Mouse (Mus musculus) thymus, adult 2 months (tissue): ENCODE results near the gene Tmem18. TPM values are rescaled to one million over a fixed set of nuclear protein-coding genes. Genes with fewer than 3 reads are reported as not detected.

ENCODE experiments used
- DNase-seq: peaks from one replicate; pipeline ENCODE4 v3.0.0; 2021
- H3K27ac ChIP-seq: fragments of 200-500 bp; 2 replicates; pipeline ENCODE4 v1.5.1; 2012; ENCODE audit warnings: low read length, control low read depth; ENCODE audit not compliant: control insufficient read depth, insufficient read depth
- H3K27me3 ChIP-seq: fragments of 200-500 bp; 2 replicates; pipeline ENCODE4 v1.6.1; 2012; ENCODE audit warnings: mild to moderate bottlenecking, low read length, moderate library complexity, mixed read lengths; ENCODE audit not compliant: control insufficient read depth, insufficient read depth
- H3K36me3 ChIP-seq: fragments of 200-500 bp; 2 replicates; pipeline ENCODE4 v1.6.1; 2012; ENCODE audit warnings: mild to moderate bottlenecking, low read length, moderate library complexity; ENCODE audit not compliant: control insufficient read depth, insufficient read depth
- H3K4me1 ChIP-seq: fragments of 200-500 bp; replicated peaks from 2 replicates; pipeline ENCODE4 v1.6.1; 2012; ENCODE audit warnings: low read length; ENCODE audit not compliant: control insufficient read depth, insufficient read depth
- H3K4me3 ChIP-seq: fragments of 200-500 bp; 2 replicates; pipeline ENCODE4 v1.5.1; 2012; ENCODE audit warnings: mild to moderate bottlenecking, low read length, control low read depth, moderate library complexity; ENCODE audit not compliant: control insufficient read depth, insufficient read depth
- POLR2A ChIP-seq: fragments of 200-500 bp; IDR thresholded peaks from 2 replicates; pipeline ENCODE4 v1.6.1; 2012; ENCODE audit warnings: mild to moderate bottlenecking, low read length, control low read depth, moderate library complexity; ENCODE audit not compliant: control insufficient read depth, poor library complexity, insufficient read depth; ENCODE audit errors: extremely low read depth
- polyA plus RNA-seq: library from polyadenylated mRNA; depleted of rRNA; stranded (reverse); fragments of >200 nt; gene quantifications from 2 replicates; pipeline ENCODE4 v1.2.3, GENCODE M21; 2012; rRNA removed

Gene Tmem18
- polyA plus RNA-seq, 1 experiment = 19.8 TPM

GRCm38 (mm10) chr12:30634534-30634933, 50.3 kb downstream of the Tmem18 start:
- H3K4me3 ChIP-seq = no peak overlapping the region
- no peak for TF ChIP-seq POLR2A

More at GRCm38 (mm10) chr12:30634534-30634933, 50.3 kb downstream of the Tmem18 start:
- Histone ChIP-seq H3K36me3 (no peaks in the 10 kb centered on the region), H3K27me3 (no peaks in the 10 kb centered on the region), H3K27ac (no peak overlapping the region), H3K4me1 (no peaks in the 10 kb centered on the region)
- no peak for DNase-seq

Other genes with a start within 250 kb of the Tmem18 start
- gene Sntg2, start 211.1 kb upstream of the Tmem18 start, polyA plus RNA-seq = 0.19 and 0.22 TPM in 2 replicates